In genomic region chr4:135875991-135876582, GRCm38 (mm10) we compare ENCODE assay signal across 8 mouse cellular contexts. TPM values are rescaled to one million over a fixed set of nuclear protein-coding genes. Genes with fewer than 3 reads are reported as not detected.
DNase-seq lines count a peak whose midpoint lies in the region; ATAC-seq and TF ChIP-seq lines count a peak whose summit lies in the region.

No protein-coding gene starts in this region.

- no peak for ATAC-seq in embryonic facial prominence, embryonic 15.5 days (ENCODE audit: insufficient number of reproducible peaks, low FRiP score, low TSS enrichment, low read depth)
- ATAC-seq in heart, embryonic 16.5 days (replicated peaks; ENCODE audit: extremely low read depth, insufficient read depth, low FRiP score) = peak; percentile 15
- ATAC-seq in megakaryocyte, adult 5-6 weeks (ENCODE audit: poor library complexity, severe bottlenecking) = peak; percentile 33
- no peak for ATAC-seq in frontal cortex, adult (ENCODE audit: low TSS enrichment)

- 0 out of 2 replicates have a peak, but pooled peaks have one; percentile 2 for TF ChIP-seq POLR2A in spleen, adult 2 months (IDR thresholded peaks at IDR 0.05; ENCODE audit: low read depth, low read length)

- 6% methylated on average over 9 of the region's 9 CpGs for WGBS in embryonic facial prominence, embryonic 15.5 days
- WGBS in heart, embryonic 16.5 days = 5% methylated on average over 9 of the region's 9 CpGs
- 2% methylated on average over 9 of the region's 9 CpGs for WGBS in spleen, adult 2 months

- no peak for TF ChIP-seq CTCF in spleen, adult 2 months (IDR thresholded peaks at IDR 0.05; ENCODE audit: extremely low read depth, insufficient read depth, insufficient read length, insufficient replicate concordance)

- DNase-seq in urinary bladder, adult 18-20 months (ENCODE audit: low spot score in 2 of 2) = peak; percentile 34 to 37
- no peak for DNase-seq in urinary bladder, postnatal 10 days (ENCODE audit: low spot score)
- peak; percentile 74 to 78 for DNase-seq in kidney, postnatal 25 days
- peak; percentile 64 to 77 for DNase-seq in spleen, adult 2 months (ENCODE audit: low read depth in 1 of 2, low spot score in 2 of 2)

- H3K4me2 ChIP-seq in embryonic facial prominence, embryonic 15.5 days (replicated peaks) = peak overlapping the region; percentile 51
- peak overlapping the region; percentile 62 for H3K4me2 ChIP-seq in heart, embryonic 16.5 days (ENCODE audit: low read depth, low read length)

- H3K4me3 ChIP-seq in embryonic facial prominence, embryonic 15.5 days (replicated peaks) = peak overlapping the region; percentile 34
- H3K4me3 ChIP-seq in heart, embryonic 16.5 days (ENCODE audit: low read length) = peak overlapping the region; percentile 38
- H3K4me3 ChIP-seq in spleen, adult 2 months (ENCODE audit: extremely low read depth, insufficient read depth, insufficient read length) = peak overlapping the region; percentile 25; the same call in 1 of the 2 replicates

- H3K4me1 ChIP-seq in embryonic facial prominence, embryonic 15.5 days = peaks cover 45% of the 10 kb centered on the region
- H3K4me1 ChIP-seq in heart, embryonic 16.5 days (ENCODE audit: control insufficient read depth, insufficient read depth, low read length) = peaks cover 38% of the 10 kb centered on the region
- H3K4me1 ChIP-seq in spleen, adult 2 months (ENCODE audit: control insufficient read depth, insufficient read depth, insufficient read length) = peaks cover 28% of the 10 kb centered on the region; the same call in 1 of the 2 replicates

- H3K9me3 ChIP-seq in embryonic facial prominence, embryonic 15.5 days (replicated peaks) = no peaks in the 10 kb centered on the region
- H3K9me3 ChIP-seq in heart, embryonic 16.5 days (replicated peaks; ENCODE audit: control insufficient read depth, low read length) = no peaks in the 10 kb centered on the region

- H3K36me3 ChIP-seq in embryonic facial prominence, embryonic 15.5 days = peaks cover 6% of the 10 kb centered on the region; the same call in 1 of the 2 replicates
- H3K36me3 ChIP-seq in heart, embryonic 16.5 days (ENCODE audit: control insufficient read depth, insufficient read depth) = peaks cover 12% of the 10 kb centered on the region
- peaks cover 9% of the 10 kb centered on the region for H3K36me3 ChIP-seq in spleen, adult 2 months (ENCODE audit: control insufficient read depth, insufficient read depth, low read length)

- H3K27ac ChIP-seq in embryonic facial prominence, embryonic 15.5 days (replicated peaks) = peak overlapping the region; percentile 88
- H3K27ac ChIP-seq in heart, embryonic 16.5 days (ENCODE audit: low read length) = peak overlapping the region; percentile 100
- peak overlapping the region; percentile 97 for H3K27ac ChIP-seq in spleen, adult 2 months (ENCODE audit: insufficient read depth, low read length)

- H3K9ac ChIP-seq in embryonic facial prominence, embryonic 15.5 days = no peak overlapping the region
- peak overlapping the region; percentile 61 for H3K9ac ChIP-seq in heart, embryonic 16.5 days (ENCODE audit: low read length)

- no peaks in the 10 kb centered on the region for H3K27me3 ChIP-seq in embryonic facial prominence, embryonic 15.5 days
- H3K27me3 ChIP-seq in heart, embryonic 16.5 days (ENCODE audit: control insufficient read depth, insufficient read depth, low read length) = no peaks in the 10 kb centered on the region
- no peaks in the 10 kb centered on the region for H3K27me3 ChIP-seq in spleen, adult 2 months (ENCODE audit: control insufficient read depth, insufficient read depth, low read length)

RNA-seq across cellular contexts. Expression of gene Pnrc2, which starts 2.4 kb away (rescaled TPM):
- polyA plus RNA-seq in embryonic facial prominence, embryonic 15.5 days (2015; fragmentation: Nextera tagmentation; extraction: Ambion mirVana) = 157 and 161 TPM in 2 replicates
- polyA plus RNA-seq in heart, embryonic 16.5 days (2015; fragmentation: Nextera tagmentation; extraction: Ambion mirVana) = 133 and 149 TPM in 2 replicates
- total RNA-seq in megakaryocyte, adult 5-6 weeks (2015) = 248 and 273 TPM in 2 replicates
- total RNA-seq in megakaryocyte, adult 5-6 weeks (2017) = 249 and 251 TPM in 2 replicates
- polyA plus RNA-seq in spleen, adult 2 months (2012; rRNA removed) = 12.2 and 14.7 TPM in 2 replicates

RNA-seq across cellular contexts. Expression of gene Cnr2, which starts 19.1 kb away (rescaled TPM):
- polyA plus RNA-seq in embryonic facial prominence, embryonic 15.5 days (2015; fragmentation: Nextera tagmentation; extraction: Ambion mirVana) = 0.85 and 1.0 TPM in 2 replicates
- polyA plus RNA-seq in heart, embryonic 16.5 days (2015; fragmentation: Nextera tagmentation; extraction: Ambion mirVana) = 0.71 and 0.80 TPM in 2 replicates
- 15.2 and 16.9 TPM in 2 replicates for total RNA-seq in megakaryocyte, adult 5-6 weeks (2015)
- total RNA-seq in megakaryocyte, adult 5-6 weeks (2017) = 18.8 and 20.7 TPM in 2 replicates
- 44.8 and 47.2 TPM in 2 replicates for polyA plus RNA-seq in spleen, adult 2 months (2012; rRNA removed)

RNA-seq across cellular contexts. Expression of gene Srsf10, which starts 20.5 kb away (rescaled TPM):
- polyA plus RNA-seq in embryonic facial prominence, embryonic 15.5 days (2015; fragmentation: Nextera tagmentation; extraction: Ambion mirVana) = 198 and 214 TPM in 2 replicates
- 128 and 147 TPM in 2 replicates for polyA plus RNA-seq in heart, embryonic 16.5 days (2015; fragmentation: Nextera tagmentation; extraction: Ambion mirVana)
- 104 and 125 TPM in 2 replicates for total RNA-seq in megakaryocyte, adult 5-6 weeks (2015)
- 130 and 147 TPM in 2 replicates for total RNA-seq in megakaryocyte, adult 5-6 weeks (2017)
- 68.0 and 109 TPM in 2 replicates for polyA plus RNA-seq in spleen, adult 2 months (2012; rRNA removed)

RNA-seq across cellular contexts. Expression of gene Fuca1, which starts 44.4 kb away (rescaled TPM):
- polyA plus RNA-seq in embryonic facial prominence, embryonic 15.5 days (2015; fragmentation: Nextera tagmentation; extraction: Ambion mirVana) = 78.2 and 82.1 TPM in 2 replicates
- polyA plus RNA-seq in heart, embryonic 16.5 days (2015; fragmentation: Nextera tagmentation; extraction: Ambion mirVana) = 50.7 and 52.8 TPM in 2 replicates
- total RNA-seq in megakaryocyte, adult 5-6 weeks (2015) = 72.1 and 86.7 TPM in 2 replicates
- total RNA-seq in megakaryocyte, adult 5-6 weeks (2017) = 143 and 189 TPM in 2 replicates
- polyA plus RNA-seq in spleen, adult 2 months (2012; rRNA removed) = 45.7 TPM in 2 replicates

Comparison
In these comparisons a context has a peak if more than half of its experiments do, and no peak if none do; other contexts are left out.
1. ATAC-seq: peak in heart, embryonic 16.5 days (single experiment) and megakaryocyte, adult 5-6 weeks (single experiment); none in embryonic facial prominence, embryonic 15.5 days (single experiment) and frontal cortex, adult (single experiment).
2. RNA of gene Cnr2, which starts 19.1 kb away (polyA plus RNA-seq): 44.8 to 47.2 TPM in spleen, adult 2 months; 0.85 to 1.0 TPM in embryonic facial prominence, embryonic 15.5 days and 0.71 to 0.80 TPM in heart, embryonic 16.5 days; every median in the first group is over 10 times any median in the second.
3. Peak in every context shown above with its lines, with median percentiles within 50 percentile points of each other: H3K27ac ChIP-seq and H3K4me3 ChIP-seq.